Mouse (Mus musculus) stomach, postnatal 0 days (tissue): Measurements from ENCODE around the gene Fntb.

Experiments
- CTCF ChIP-seq: IDR thresholded peaks from 2 replicates; pipeline ENCODE4 v1.5.1; 2016; ENCODE audit warnings: antibody characterized with exemption, low read depth, mild to moderate bottlenecking, moderate library complexity
- EP300 ChIP-seq: optimal IDR thresholded peaks from 2 replicates; pipeline ENCODE3; 2016; ENCODE audit warnings: antibody characterized with exemption

- TF ChIP-seq CTCF (peak; percentile 3; the same call in 1 of the 2 replicates), EP300 (no peak)
These were observed 196.8 kb downstream of the Fntb start, which contains the start of gene Max for GRCm38 (mm10) chr12:76961932-76962891.
